Mouse (Mus musculus): ENCODE results near the gene Hmbs. TPM values are rescaled to one million over a fixed set of nuclear protein-coding genes. Genes with fewer than 3 reads are reported as not detected.
"Not testable (repeated sequence)": the region's sequence is repeated elsewhere in the genome, so short reads cannot be mapped to it uniquely, and the experiment has no call there.

Gene Hmbs
- 10 to 100 TPM; 17.9 to 18.0 TPM for total RNA-seq (2021)

GRCm38 (mm10) chr9:44343781-44344421 lies at the start of gene Hmbs:
TSS of gene Hmbs (minus strand) at chr9:44344228.
- peak; percentile 92 to 93 for DNase-seq (ENCODE audit: low spot score in 2 of 2)
- intact Hi-C loops (cut with DNase I): no loop called here

GRCm38 (mm10) chr9:44391466-44391865 lies 47.4 kb upstream of the Hmbs start:
- DNase-seq (ENCODE audit: low spot score in 2 of 2): peak; percentile 33 to 46
- intact Hi-C loops (cut with DNase I): loop anchor here (5.0 to 10.0 kb wide), 2 partner anchors 264 to 407 kb away; no protein-coding TSS in a partner anchor

- no peak for DNase-seq (ENCODE audit: low spot score in 2 of 2)
- intact Hi-C loops (cut with DNase I): no loop called here
These were observed 45.2 kb upstream of the Hmbs start for GRCm38 (mm10) chr9:44389273-44389672.

- intact Hi-C loops (cut with DNase I): no loop called here
- DNase-seq (ENCODE audit: low spot score in 2 of 2): no peak
These were observed 43.2 kb upstream of the Hmbs start for GRCm38 (mm10) chr9:44387221-44387620.

GRCm38 (mm10) chr9:44384596-44384995 lies 40.6 kb upstream of the Hmbs start:
- intact Hi-C loops (cut with DNase I): no loop called here
- no peak for DNase-seq (ENCODE audit: low spot score in 2 of 2)

GRCm38 (mm10) chr9:44379862-44380261 lies 35.8 kb upstream of the Hmbs start:
- intact Hi-C loops (cut with DNase I): no loop called here
- DNase-seq (ENCODE audit: low spot score in 2 of 2): no peak

GRCm38 (mm10) chr9:44379054-44379834 lies 35.2 kb upstream of the Hmbs start, which contains the start of gene Hyou1:
TSS of gene Hyou1 (plus strand) at chr9:44379490.
- peak; percentile 99 for DNase-seq (ENCODE audit: low spot score in 2 of 2)
- intact Hi-C loops (cut with DNase I): no loop called here

GRCm38 (mm10) chr9:44378153-44378730 lies 34.2 kb upstream of the Hmbs start:
- no peak for DNase-seq (ENCODE audit: low spot score in 2 of 2)
- intact Hi-C loops (cut with DNase I): no loop called here

GRCm38 (mm10) chr9:44377335-44377734 lies 33.3 kb upstream of the Hmbs start:
- intact Hi-C loops (cut with DNase I): not testable (repeated sequence)

GRCm38 (mm10) chr9:44376141-44376540 lies 32.1 kb upstream of the Hmbs start:
- intact Hi-C loops (cut with DNase I): no loop called here
- no peak for DNase-seq (ENCODE audit: low spot score in 2 of 2)

More at GRCm38 (mm10) chr9:44377335-44377734, 33.3 kb upstream of the Hmbs start:
- not testable (repeated sequence) for DNase-seq (ENCODE audit: low spot score in 2 of 2)

GRCm38 (mm10) chr9:44373386-44373785 lies 29.4 kb upstream of the Hmbs start:
- no peak for DNase-seq (ENCODE audit: low spot score in 2 of 2)
- intact Hi-C loops (cut with DNase I): no loop called here

- intact Hi-C loops (cut with DNase I): no loop called here
These were observed 20.5 kb upstream of the Hmbs start for GRCm38 (mm10) chr9:44364480-44364879.

GRCm38 (mm10) chr9:44361931-44362330 lies 17.9 kb upstream of the Hmbs start:
- intact Hi-C loops (cut with DNase I); DNase-seq (ENCODE audit: low spot score in 2 of 2): not testable (repeated sequence)

More at GRCm38 (mm10) chr9:44364480-44364879, 20.5 kb upstream of the Hmbs start:
- no peak for DNase-seq (ENCODE audit: low spot score in 2 of 2)

- peak; percentile 91 to 94 for DNase-seq (ENCODE audit: low spot score in 2 of 2)
- intact Hi-C loops (cut with DNase I): no loop called here
These were observed 17.3 kb upstream of the Hmbs start, which contains the start of gene Vps11 for GRCm38 (mm10) chr9:44361190-44361917. TSS of gene Vps11 (minus strand) at chr9:44361670.

- intact Hi-C loops (cut with DNase I): no loop called here
- DNase-seq (ENCODE audit: low spot score in 2 of 2): no peak
These were observed 13.2 kb upstream of the Hmbs start for GRCm38 (mm10) chr9:44357207-44357606.

- no peak for DNase-seq (ENCODE audit: low spot score in 2 of 2)
- intact Hi-C loops (cut with DNase I): no loop called here
These were observed 9.1 kb upstream of the Hmbs start for GRCm38 (mm10) chr9:44353142-44353541.

- DNase-seq (ENCODE audit: low spot score in 2 of 2): no peak
- intact Hi-C loops (cut with DNase I): no loop called here
These were observed 8.3 kb upstream of the Hmbs start for GRCm38 (mm10) chr9:44352337-44352736.

GRCm38 (mm10) chr9:44351396-44351795 lies 7.4 kb upstream of the Hmbs start:
- DNase-seq (ENCODE audit: low spot score in 2 of 2): no peak
- intact Hi-C loops (cut with DNase I): no loop called here

GRCm38 (mm10) chr9:44348546-44348945 lies 4.5 kb upstream of the Hmbs start:
- intact Hi-C loops (cut with DNase I): no loop called here
- DNase-seq (ENCODE audit: low spot score in 2 of 2): no peak

- intact Hi-C loops (cut with DNase I): no loop called here
- no peak for DNase-seq (ENCODE audit: low spot score in 2 of 2)
These were observed 3.6 kb upstream of the Hmbs start for GRCm38 (mm10) chr9:44347621-44348020.
